Mouse (Mus musculus): ENCODE results near the gene Tmem200a.
A peak's percentile ranks its signal among the peaks of the same experiment; 100 is the strongest.

Gene Tmem200a

DNA sequence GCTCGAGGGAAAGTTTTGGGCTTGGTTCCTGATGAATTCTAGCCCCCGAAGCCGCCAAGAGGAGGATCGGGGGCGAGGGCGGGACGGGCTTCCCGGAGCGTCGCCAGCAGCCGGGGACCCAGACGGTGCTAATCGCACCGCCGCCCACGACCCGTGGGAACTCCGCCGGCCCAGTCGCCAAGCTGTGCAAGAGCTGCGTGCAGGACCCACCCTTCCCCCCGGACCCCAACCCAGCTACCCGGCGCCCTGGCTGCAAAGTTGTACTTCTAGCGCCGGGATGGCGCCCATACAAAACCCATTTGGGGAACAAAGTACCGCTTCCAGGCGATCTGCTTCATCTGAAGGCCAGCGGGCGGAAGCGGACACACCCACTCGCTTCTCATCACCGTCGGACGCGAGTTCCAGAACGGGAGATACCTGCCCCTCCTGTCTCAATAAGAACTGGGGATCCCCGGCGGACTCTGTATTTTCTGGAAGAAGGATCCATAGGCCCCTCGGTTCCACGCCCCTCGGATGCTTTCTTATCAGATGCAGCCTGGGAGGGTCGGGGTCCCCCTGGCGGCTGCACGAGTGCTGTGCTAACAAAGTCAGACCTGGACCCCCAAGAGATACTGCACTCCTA lies at the start of gene Tmem200a:
TSS of gene Tmem200a (minus strand) at position 532 of the 622 bp plus-strand sequence.
- DNase-seq, result peak; percentile 1

DNA sequence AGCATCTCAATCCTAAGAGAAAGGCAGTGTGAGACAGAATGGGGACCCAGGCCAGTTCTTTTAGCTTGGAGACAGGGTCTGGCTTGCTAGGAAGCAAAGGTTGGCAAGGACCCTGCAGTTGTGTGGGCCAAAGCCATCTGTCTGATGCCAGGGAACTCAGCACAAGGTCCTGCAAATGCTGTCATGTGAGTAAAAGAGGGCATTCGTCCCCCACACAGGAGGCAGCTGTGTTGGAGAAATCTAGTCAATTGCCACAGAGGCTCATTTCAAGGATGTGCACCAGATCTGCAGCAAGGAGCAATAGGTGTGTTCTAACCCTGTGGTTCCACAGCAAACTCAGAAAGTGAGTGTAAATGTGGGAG lies 41.0 kb upstream of the Tmem200a start:
- no peak for DNase-seq

DNA sequence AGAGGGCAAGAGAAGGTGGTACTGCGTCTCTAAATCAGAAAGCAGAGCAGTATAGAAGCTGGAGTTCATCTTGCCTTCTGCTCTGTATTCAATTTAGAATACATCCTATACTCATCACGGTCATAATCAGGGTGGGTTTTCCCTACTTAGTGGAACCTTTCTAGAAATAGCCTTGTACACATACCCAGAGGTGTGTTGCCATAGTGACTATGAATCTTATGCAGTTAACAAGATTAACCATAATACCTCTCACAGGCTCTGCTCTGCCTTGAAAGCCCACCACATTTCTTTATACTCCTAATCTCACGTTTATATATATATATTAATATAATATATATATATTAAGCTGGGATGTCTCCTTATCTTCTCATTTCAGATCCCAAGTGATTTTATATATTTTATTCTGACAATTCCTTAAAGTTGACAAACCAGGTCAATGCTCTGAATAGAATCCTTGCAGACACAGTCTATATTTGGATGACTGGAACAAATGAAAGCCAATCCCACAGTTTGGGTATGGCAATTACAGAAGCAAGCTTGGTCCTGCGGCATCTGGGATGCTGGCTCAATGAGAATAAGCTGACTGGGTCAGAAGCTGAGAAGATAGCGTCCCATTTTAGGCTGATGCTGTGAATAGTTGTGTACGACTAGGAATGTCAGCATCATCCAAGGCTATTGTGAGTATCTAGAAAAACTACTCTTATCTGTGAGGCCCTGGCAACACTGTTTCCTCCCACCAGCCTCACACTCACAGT lies 40.4 kb upstream of the Tmem200a start:
- DNase-seq, result no peak

DNA sequence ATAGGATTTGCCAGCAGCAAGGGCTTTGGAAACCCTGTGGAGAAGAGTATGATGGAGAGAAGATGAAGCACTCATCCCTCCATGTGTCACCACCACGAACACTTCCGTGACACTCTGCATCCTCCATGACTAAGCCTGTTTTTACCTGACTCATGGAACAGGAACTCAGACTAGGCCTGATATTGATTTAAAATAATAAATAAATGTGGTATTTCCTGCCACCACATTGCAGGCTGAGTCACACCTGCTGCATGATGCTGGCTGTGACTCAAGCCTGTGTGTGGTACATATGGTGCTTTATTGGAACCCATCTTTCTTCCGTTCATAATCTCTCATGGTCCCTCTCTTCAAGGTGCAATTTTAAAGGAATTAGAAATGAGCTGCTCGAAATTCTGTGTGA lies 35.6 kb upstream of the Tmem200a start:
- DNase-seq, result no peak

DNA sequence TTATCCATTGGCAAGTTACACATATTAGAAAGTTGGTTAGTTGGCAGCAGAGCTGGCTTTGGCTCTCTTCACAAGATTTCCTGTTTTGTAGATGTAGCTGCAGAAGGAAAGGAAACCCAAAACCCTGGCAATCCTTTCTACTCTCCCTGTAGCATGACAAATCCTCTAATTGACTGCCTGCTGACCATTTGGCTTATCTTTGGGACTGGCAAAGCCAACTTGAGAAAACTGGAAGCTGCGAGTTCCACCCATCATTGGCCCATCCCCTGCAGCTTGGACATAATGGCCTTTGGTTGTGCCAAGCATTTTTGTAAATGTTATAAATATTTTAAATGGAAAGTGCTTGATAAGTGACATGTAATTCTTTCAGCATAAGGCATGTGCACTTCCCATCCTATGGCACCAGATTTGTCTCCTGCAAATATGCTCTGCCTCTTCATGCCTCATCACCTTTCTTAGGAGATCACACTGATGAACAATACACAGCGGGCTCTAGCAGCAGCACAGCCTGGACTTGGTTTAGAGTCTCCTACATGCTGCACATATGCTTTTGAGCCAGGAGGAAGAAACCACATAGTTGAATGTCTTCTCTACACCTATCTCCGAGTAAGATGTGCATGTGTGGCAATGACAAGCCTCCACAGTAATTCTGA lies 24.6 kb upstream of the Tmem200a start:
- no peak for DNase-seq

DNA sequence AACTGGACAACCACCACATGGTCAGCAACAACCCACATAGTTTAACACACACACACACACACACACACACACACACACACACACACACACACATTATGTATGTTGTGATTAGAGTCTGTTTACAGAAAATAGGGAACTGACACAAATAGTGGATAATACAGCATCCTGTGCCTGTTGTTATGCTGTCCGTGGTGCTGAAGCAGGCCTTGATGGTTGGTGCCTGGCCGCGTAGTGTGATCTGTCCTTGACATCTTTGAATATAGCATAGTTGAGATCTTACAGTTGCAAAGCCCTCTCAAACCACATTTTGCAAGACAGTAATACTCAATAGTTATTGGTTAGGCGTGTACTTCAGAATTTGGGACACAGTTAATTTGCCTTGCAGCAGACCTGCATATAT lies 3.2 kb upstream of the Tmem200a start:
- no peak for DNase-seq

DNA sequence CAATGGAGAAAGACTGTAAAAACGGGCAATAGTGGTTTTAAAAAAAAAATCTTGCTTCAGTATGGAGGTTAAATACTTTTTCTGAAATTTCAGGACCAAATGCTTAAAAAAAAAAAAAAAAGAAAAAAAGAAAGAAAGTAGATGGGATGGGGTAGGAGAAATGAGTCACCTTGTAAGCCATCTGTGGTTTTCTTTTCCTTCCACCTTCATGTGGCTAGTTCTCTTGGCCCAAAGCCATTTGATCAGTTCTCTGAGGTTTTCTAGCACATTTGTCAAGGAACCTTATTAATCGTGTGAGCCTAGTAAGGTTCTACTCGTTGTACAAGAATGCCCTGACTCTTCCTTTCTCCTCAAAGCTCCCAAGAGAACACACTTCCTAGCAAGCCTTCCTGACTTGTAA lies 826 bp upstream of the Tmem200a start:
- no peak for DNase-seq

DNA sequence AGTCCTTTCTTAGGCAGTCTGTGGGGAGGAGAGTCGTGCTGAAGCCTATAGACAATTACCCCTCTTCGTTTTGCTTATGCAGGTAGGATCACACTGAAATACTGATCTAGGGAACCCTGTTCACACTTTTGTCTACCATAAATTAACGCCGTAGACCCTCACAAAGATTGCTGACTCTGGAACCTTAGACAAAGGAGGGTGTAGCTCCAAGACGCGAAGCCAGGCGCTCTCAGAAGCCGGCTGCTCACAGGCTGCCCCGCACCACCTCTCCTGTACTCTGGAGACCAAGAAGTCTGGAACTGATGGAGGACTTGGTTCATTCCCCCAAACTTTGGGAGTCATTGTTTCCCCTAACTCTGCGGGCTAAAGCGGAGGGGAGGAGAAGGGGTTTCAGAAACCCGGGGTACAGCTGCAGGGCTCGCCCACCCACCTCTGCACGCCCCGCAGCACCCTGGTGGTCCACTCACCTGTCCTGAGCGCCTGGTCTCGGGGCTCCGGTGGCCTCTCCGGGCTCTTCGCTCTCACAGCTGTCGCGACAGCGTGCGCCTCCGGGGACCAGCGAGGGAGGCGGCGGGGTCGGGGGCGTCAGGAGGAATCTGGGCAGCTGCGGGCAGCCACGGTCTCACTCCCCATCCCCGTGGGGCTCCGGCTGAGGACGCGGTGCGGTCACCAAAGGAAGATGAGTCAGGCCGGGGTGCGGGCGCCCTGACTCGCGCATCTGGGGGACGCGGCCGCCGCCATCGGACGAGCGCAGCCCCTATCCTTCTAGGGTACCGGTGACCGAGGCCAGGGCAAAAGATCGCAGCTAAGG lies 976 bp downstream of the Tmem200a start, which contains the start of gene Gm9767:
TSS of gene Gm9767 (plus strand) at position 585 of the 811 bp plus-strand sequence.
- no peak for DNase-seq

DNA sequence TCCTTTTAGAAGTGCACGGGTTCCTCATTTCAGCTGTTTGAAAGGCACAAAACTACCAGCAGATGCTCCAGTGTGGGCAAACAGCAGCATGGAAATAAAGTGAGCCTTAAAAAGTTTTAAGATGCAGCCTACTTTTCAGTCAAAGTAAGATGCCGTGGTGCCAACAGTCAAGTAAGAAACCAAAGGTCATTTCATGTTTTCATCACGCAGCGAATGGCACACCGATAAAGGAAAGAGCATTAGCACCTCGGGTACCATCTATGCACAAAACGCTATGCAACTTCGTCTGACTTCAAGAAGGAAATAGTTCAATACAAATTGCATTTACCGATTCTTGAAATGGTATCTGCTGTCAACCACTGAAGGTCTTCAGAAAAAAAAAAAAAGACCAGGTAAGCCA lies 1.9 kb downstream of the Tmem200a start:
- no peak for DNase-seq

DNA sequence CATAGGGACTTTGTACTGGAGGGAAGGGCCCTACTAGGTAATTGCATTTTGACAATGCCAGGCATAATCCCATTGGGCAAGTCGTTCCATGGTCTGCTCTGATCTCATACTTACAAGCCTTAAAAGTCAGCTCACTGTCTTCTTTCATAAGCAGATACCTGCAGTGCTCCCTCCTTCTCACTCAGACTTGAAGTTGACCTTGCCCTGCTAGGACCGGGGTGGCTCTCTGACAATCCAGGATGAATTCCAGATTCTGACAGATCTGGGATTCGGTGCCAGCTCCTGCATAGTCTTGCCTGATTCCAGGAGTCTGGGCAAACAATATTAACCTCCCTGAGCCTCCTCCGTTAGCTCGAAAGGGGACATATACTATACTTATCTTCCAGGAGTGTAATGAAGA lies 6.9 kb downstream of the Tmem200a start:
- DNase-seq, result no peak

DNA sequence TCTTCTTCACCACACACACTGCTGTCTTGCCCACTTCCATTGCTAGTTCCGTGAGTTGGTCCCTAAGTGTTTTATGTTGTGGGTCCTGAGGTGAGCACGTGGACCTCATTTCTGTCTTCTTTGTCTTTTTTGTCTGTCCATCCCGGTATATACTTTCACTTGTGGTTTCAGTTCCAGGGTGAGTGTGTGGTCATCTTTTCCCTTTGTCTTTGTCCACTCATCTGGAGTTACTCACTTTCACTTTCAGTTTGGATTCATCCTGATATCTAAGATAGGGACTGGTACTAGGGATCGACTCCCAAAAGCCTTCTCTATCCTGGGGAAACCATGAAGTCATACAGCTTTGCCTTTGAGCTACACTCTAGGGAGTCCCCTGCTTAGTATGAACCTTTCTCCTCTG lies 15.8 kb downstream of the Tmem200a start:
- no peak for DNase-seq

DNA sequence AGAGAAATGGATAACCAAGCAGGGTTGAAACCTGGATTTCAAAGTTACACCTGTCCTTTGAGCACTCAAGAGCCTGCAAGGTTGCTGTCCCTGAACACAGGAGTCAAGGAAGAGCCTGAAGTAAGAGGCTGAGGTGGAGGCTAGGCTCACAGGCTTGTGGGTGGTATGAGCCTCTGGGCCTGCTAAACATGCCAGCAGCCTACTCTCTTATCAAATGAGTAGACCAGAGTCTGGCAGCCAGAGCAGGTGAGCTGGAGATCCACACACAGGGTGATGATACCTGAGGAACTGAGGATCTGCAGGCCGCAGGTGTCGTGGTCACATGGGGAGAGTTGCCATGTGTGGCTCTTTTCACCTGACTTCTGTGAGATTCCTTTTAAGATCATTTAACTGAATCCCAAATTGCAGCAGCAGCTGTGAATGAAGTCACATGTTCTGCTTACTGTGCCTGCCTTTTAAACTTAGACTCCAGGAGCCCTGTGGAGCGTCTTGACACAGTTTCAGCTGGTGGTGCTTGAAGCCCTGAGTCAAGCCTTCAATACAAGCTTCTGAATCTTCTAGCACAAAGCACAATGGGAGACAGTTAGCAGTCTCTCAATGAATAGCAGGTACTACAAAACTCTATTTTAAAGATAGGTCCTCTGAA lies 19.1 kb downstream of the Tmem200a start:
- DNase-seq, result no peak

DNA sequence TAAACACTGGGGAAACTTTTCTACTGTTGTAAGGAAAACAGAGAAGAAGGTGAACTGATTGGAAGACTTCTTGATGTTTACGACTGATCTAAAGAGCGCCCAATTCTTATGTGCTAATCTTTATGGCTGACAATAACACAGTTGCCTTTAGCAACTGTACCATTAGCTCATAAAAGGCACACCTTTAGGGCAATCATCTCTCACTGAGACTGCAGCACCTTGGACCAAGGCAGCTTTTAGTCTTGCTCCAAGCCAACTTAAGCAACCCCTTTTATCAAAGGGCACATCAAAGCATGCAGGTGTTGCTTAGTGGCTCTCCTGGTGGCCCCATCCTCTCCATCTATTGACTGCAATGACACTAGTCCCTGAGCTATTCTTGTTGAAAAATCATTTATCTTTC lies 27.7 kb downstream of the Tmem200a start:
- no peak for DNase-seq

DNA sequence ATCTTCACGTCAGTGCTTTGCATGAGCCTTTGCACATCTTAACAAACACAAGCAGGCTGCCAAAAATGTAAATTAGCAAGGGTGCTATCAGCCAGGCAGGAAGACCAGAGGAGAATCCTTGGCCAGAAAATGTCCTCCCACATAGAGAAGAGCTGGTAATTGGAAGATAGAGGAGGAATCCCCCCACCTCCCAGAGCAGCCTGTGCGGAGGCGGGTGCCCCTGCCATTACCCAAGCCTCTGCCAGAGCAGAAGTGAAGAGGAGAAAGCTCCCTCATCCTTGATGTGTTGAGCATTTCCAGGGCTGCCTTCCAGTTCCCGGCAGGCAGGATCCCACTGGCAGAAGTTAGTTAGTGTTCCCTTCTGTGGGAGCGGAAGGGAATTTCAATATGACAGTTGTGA lies 43.9 kb downstream of the Tmem200a start:
- no peak for DNase-seq

DNA sequence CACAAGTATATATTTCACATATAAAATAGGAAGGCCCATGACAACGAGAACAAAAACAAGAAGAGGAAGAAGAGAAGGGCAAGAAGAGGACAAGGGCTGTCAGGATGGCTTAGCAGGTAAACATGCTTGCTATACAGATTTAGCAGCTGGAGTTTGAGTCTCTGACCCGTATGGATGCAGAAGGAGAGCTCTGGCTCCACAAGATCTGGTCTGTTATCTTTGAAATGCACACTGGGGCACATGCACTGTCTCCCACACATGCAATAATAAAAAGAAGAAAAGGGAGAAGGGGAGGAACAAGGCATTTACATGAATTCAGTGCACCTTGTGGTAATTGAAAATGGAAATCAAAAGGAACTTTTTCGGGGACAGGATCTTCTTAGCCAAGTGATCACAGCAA lies 60.1 kb downstream of the Tmem200a start:
- no peak for DNase-seq

DNA sequence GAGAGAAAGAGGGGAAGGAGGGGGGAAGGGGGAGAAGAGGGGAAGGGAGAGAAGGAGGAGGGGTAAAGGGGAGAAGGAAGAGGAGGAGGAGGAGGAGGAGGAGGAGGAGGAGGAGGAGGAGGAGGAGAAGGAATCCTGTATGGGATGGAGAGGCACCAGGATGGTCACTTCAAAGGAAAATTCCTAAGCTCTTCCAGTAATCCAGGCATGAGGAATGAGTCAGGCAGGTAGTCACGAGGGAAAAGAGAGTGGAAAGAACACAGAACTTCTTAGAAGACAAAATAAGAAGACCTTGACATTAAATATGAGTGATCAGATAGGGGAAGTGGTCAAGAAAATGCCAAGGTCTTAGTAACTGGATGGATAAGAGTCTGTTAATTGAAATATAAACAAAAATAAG lies 64.6 kb downstream of the Tmem200a start:
- no peak for DNase-seq

DNA sequence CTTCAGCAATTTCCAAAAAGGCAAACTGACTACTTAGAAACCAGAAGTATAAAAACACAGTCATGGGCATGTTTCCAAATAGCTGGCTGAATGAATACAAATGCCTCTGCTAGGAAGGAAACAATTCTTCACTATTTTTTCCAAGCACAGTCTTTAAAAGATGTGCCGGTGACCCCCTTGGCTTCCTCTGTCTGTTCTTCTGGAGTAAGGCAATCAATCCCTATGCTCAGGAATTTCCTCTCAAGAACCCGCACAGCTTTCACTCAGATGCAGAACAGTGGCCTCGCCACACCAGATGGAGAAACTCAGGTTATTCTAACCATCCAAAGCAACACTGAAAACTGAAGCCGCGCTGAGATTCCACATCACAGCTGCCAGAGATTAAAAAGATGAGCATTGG lies 69.9 kb downstream of the Tmem200a start:
- DNase-seq, result peak; percentile 6

DNA sequence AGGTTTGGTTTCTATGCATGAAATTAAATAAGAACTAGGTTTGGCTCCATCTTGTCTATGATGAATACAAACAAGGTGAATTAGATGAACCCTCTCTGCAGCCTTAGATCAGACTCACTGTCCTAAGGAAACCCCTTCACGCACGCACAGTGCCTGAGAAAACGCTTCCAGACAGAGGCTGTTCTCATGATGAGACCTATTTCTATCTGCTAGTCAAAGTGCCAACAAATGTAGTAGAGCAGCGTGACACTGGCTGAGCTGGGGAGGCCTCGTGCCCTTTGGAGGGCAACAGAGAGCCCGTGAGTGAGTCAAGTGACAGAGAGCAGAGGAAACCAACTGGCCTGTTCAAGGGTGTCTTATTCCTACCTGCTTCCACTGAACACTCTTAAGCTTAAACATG lies 73.4 kb downstream of the Tmem200a start:
- no peak for DNase-seq

DNA sequence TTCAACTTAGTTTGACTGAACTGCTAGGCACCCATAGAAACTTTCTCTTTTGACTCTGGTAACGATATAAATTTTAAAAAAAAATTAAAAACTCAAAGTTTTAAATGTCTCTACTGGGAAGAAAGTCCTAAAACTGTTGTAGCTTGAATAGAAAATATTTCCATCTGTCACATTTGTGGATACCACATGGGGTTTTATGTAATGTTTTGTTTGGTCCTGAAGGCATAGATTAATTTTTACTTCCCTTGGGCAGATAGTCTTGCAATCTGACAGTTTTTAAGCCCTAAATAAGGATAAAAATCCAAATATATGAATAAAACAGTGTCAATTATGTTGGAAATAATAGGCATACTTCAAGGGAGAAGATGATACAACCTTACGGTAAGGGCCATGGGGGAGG lies 78.0 kb downstream of the Tmem200a start:
- DNase-seq, result no peak

DNA sequence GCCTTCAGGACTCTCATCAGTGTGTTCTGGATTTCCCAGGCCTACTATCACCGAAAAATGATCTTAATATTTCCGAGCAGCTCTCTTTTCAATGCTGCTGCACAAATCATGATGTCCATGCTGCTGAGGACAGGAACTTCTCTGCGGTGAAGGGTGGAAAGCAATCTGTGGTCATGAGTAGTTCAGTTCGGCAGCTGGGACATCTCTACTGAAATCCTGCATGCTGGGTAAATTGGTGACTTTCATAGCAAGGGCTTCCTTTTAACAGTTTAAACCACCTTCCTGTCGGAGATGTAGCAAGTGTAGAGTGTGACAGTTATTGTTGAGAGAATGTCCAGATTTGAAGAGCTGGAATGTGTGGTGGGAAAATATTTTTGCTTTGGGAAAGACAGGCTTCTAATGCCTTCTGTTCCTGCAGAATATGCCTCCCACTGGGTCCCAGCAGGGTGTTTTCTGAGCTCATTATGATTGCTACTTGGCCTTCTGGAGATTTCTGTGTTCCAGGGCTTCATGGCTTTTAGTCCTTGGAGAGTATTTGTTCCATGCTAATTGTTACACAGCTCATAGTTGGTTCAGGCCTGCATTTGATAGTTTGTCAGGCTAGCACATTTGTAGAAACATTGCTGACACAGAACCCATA lies 79.4 kb downstream of the Tmem200a start:
- DNase-seq, result no peak

DNA sequence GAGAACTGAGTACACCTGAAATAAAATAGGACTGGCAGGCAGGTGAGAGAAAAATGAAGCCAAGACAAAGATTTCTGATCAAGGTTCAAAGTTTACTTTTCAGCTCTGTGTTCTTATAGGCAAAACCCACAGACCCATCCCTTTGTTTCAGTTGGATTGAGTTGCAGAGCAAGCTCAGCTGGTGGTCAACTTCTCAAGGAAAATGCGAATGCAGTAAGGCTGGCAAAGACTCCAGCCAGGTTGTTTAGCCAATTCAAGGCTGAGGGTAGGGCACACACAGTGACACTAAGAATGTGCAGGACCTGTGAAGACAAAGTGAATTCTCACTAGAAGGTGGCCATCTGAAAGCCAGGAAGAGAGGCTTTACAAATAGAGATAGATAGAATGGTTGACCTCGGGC lies 94.8 kb downstream of the Tmem200a start:
- no peak for DNase-seq

DNA sequence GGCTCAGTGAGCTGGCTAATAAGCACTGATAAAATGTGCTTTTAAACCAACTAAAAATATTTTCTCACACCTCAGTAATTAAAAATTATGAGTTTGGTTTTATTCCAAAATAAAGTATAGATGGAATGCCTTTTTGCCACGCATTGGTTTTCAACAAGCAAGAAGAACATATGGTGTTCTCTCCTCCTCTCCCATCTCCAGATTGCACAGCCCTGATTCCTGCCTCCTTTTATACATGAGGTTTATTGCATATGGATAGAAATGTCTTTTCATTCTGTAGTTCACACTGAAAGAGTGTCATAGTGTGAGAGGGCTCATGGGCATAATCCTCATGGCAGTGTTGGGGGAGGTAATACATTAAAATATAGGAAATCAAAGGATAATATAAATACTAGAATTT lies 96.2 kb downstream of the Tmem200a start:
- no peak for DNase-seq

Measured in kidney, adult 11 months (tissue).